Mouse (Mus musculus) testis, adult 2 months (tissue): ENCODE data around the gene Lmntd1.

Experiments used
- CTCF ChIP-seq: fragments of 200-500 bp; IDR thresholded peaks from 2 replicates; pipeline ENCODE4 v1.5.1; 2012; ENCODE audit warnings: low read depth, mild to moderate bottlenecking, inconsistent platforms, low read length, moderate library complexity; ENCODE audit not compliant: control insufficient read depth, insufficient read depth, insufficient replicate concordance
- POLR2A ChIP-seq: fragments of 200-500 bp; IDR thresholded peaks from 2 replicates; pipeline ENCODE4 v1.6.1; 2012; ENCODE audit warnings: low read depth, mild to moderate bottlenecking, inconsistent platforms, low read length, moderate library complexity; ENCODE audit not compliant: control insufficient read depth

- TF ChIP-seq CTCF, result no peak
- TF ChIP-seq POLR2A, result no peak
These were observed 231.3 kb downstream of the Lmntd1 start for GRCm38 (mm10) chr6:145382586-145383380.
